Mouse (Mus musculus): ENCODE results near the gene Slc16a6.

GRCm38 (mm10) chr11:109466987-109467386 lies 6.4 kb downstream of the Slc16a6 start:
- TF ChIP-seq POLR2A (IDR thresholded peaks at IDR 0.05; ENCODE audit: insufficient read depth, low read depth, low read length), result no peak
- no peak for TF ChIP-seq CTCF (IDR thresholded peaks at IDR 0.05)
- TF ChIP-seq EP300 (IDR thresholded peaks at IDR 0.05; ENCODE audit: insufficient read depth, low read depth, low read length), result no peak
